Mouse (Mus musculus) G1E (cell line): ENCODE results near the gene Nobox. TPM values are rescaled to one million over a fixed set of nuclear protein-coding genes. Genes with fewer than 3 reads are reported as not detected.

ENCODE experiments used
- ATAC-seq: 2 replicates; pipeline ENCODE4 v1.8.0; 2016; ENCODE audit warnings: mild to moderate bottlenecking; ENCODE audit not compliant: insufficient number of reproducible peaks, poor library complexity, low FRiP score, severe bottlenecking; ENCODE audit errors: extremely low read depth
- DNase-seq: peaks from one replicate; pipeline ENCODE4 v3.0.0; 2012; ENCODE audit warnings: low spot score
- H3K27me3 ChIP-seq: 2 replicates; pipeline ENCODE4 v1.6.1; 2012; ENCODE audit warnings: mild to moderate bottlenecking, low read length, inconsistent platforms; ENCODE audit not compliant: insufficient read depth
- H3K36me3 ChIP-seq: replicated peaks from 2 replicates; pipeline ENCODE3; 2012; ENCODE audit warnings: mild to moderate bottlenecking, inconsistent platforms
- H3K4me1 ChIP-seq: 2 replicates; pipeline ENCODE4 v1.6.1; 2012; ENCODE audit warnings: low read depth, low read length, inconsistent platforms, mixed read lengths; ENCODE audit not compliant: insufficient read depth
- H3K4me3 ChIP-seq: 2 replicates; pipeline ENCODE4 v1.5.1; 2012; ENCODE audit warnings: low read depth, mild to moderate bottlenecking, inconsistent platforms, low read length, moderate library complexity, mixed read lengths
- H3K9me3 ChIP-seq: replicated peaks from 2 replicates; pipeline ENCODE4 v1.6.1; 2012; ENCODE audit warnings: inconsistent platforms
- CTCF ChIP-seq: IDR thresholded peaks from 2 replicates; pipeline ENCODE4 v1.5.1; 2012; ENCODE audit warnings: low read depth, low read length, inconsistent platforms, mixed read lengths
- GATA1 ChIP-seq: IDR thresholded peaks from 2 replicates; pipeline ENCODE4 v1.6.1; 2012; ENCODE audit warnings: borderline replicate concordance, low read length, inconsistent platforms, mixed read lengths
- GATA2 ChIP-seq: IDR thresholded peaks from 2 replicates; pipeline ENCODE4 v1.6.1; 2012; ENCODE audit warnings: low read depth, low read length, inconsistent platforms, borderline replicate concordance
- POLR2AphosphoS5 ChIP-seq: IDR thresholded peaks from 2 replicates; pipeline ENCODE4 v1.6.1; 2012; ENCODE audit warnings: low read depth, low read length, inconsistent platforms; ENCODE audit not compliant: insufficient replicate concordance
- TAL1 ChIP-seq: conservative IDR thresholded peaks from 2 replicates; pipeline ENCODE4 v1.6.1; 2012; ENCODE audit warnings: low read depth, low read length, inconsistent platforms, mixed read lengths
- polyA plus RNA-seq: library from polyadenylated mRNA; stranded (reverse); fragments of >175 nt; gene quantifications from 2 replicates; pipeline ENCODE4 v1.2.3, GENCODE M21; 2012
- total RNA-seq, 2 experiments: library from RNA; stranded (forward) in 1 of 2; stranded (reverse) in 1 of 2; fragments of 200-1000 nt in 1 of 2; fragments of >200 nt in 1 of 2; fragmentation: Nextera tagmentation in 1 of 2; gene quantifications; 2 replicates each; pipeline ENCODE4 v1.2.3; 2014 to 2017

Nobox gene
- total and polyA plus RNA-seq, 3 experiments, result 0.02 TPM; not detected in 2

- DNase-seq, result no peak
- no peak for ATAC-seq
- Histone ChIP-seq H3K27me3 (no peaks in the 10 kb centered on the region), H3K4me3 (no peak overlapping the region), H3K9me3 (no peaks in the 10 kb centered on the region), H3K36me3 (peaks cover 7% of the 10 kb centered on the region), H3K4me1 (no peaks in the 10 kb centered on the region)
- TF ChIP-seq TAL1 (no peak), GATA2 (no peak), GATA1 (no peak), POLR2AphosphoS5 (no peak), CTCF (no peak)
Observed at GRCm38 (mm10) chr6:43342386-43342785, 33.0 kb upstream of the Nobox start.

DNA sequence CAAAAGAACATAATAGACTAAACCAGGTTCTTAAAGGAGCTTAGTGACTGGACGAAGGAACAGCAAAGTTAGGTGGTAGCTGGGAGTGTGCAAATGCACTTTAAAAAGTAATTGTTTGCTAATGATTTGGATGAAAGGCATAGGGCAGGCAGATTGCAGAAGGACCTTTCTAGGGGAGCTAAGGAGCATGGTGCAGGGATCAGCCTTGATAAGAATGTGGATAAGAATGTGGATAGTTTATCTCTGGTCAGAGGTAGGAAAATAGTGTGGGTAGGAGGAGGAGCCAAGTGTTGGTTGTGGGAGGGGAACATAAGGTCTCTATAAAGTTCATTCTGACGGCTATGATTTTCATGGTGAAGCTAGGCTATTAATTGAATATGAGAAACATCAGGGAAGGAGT is 29.4 kb upstream of the Nobox start:
- ATAC-seq (no peak), DNase-seq (no peak)
- H3K36me3 ChIP-seq, result no peaks in the 10 kb centered on the region
- no peaks in the 10 kb centered on the region for H3K9me3 ChIP-seq
- H3K27me3 ChIP-seq, result no peaks in the 10 kb centered on the region
- H3K4me3 ChIP-seq, result no peak overlapping the region
- TF ChIP-seq GATA2, result no peak
- TF ChIP-seq TAL1, result no peak
- TF ChIP-seq CTCF, result no peak
- no peak for TF ChIP-seq GATA1
- no peak for TF ChIP-seq POLR2AphosphoS5
- no peaks in the 10 kb centered on the region for H3K4me1 ChIP-seq

DNA sequence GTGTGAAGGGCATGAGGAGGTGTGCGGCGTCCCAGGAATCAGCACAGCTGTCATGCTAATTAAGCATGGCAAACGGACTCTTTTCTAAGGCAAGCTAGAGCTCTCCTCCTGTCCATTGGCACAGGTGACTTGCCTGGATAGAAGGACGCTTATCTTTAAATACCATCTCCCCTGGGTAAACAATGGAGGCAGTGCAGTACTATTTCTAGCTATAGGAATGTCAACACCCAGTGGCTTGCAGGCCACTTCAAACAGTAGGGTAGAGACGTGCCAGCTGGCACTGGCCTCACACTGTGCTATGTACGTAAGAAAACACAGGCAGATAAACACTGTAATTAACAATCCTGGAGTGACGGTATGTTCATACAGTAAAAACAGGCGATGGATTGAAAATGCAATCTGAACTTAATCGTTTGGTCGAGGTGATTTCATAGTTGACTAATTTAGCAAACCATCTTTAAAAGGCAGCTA is 28.2 kb upstream of the Nobox start:
- Histone ChIP-seq H3K36me3 (no peaks in the 10 kb centered on the region), H3K4me3 (no peak overlapping the region), H3K9me3 (no peaks in the 10 kb centered on the region), H3K4me1 (no peaks in the 10 kb centered on the region), H3K27me3 (peaks cover 4% of the 10 kb centered on the region)
- no peak for TF ChIP-seq GATA1
- no peak for TF ChIP-seq POLR2AphosphoS5
- TF ChIP-seq TAL1, result no peak
- no peak for TF ChIP-seq CTCF
- TF ChIP-seq GATA2, result no peak
- no peak for DNase-seq
- no peak for ATAC-seq

DNA sequence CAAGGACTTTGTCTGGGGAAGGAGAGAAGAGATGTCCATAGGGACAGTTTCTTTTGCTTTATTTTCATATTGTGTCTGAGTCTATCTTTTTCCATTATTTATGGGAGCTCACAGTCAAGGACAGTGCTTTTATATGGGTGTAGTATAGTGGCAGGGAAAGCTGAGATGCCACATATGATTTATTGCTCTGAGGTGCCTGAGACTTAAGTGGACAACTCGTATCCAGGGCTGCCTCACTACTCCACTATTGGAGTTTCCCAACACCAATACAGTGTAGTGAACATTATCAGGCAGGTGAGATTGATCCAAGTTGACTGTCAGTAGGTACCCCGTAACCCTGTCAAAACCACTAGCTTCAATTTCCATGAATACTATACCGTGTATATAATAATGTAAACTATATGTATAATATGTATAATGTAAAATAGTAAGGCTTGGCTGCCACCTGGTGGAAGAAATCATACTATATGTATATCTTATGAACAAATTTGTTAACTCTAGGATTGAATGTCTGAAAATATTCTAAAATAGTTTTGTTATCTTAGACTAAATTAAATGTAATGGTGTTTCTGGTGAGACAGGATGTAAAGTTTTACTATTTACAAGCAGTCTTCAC is 26.4 kb upstream of the Nobox start:
- no peak for ATAC-seq
- DNase-seq, result no peak
- no peaks in the 10 kb centered on the region for H3K36me3 ChIP-seq
- no peaks in the 10 kb centered on the region for H3K9me3 ChIP-seq
- TF ChIP-seq TAL1 (no peak), POLR2AphosphoS5 (no peak), GATA2 (no peak), CTCF (no peak), GATA1 (no peak)
- peaks cover 4% of the 10 kb centered on the region for H3K27me3 ChIP-seq
- no peaks in the 10 kb centered on the region for H3K4me1 ChIP-seq
- no peak overlapping the region for H3K4me3 ChIP-seq

DNA sequence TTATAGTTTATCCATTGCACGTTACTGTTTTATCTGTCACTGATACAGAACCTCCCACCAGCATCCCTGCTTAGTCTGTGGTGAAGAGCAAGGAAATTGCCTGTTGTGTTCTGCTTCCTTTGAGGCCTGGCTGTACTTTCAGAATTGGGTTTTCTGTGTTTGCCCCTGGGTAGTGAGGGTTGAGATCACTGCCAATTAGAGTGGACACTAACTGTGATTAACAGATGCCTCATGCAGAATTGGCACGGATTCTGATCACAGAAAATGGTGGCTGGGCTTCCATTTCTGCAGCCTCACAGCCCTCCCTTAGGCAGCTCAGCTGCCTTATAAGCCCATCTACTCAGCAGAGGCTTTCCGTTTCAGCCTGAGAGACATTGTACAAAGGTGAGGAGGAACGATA is 24.1 kb upstream of the Nobox start:
- no peaks in the 10 kb centered on the region for H3K36me3 ChIP-seq
- ATAC-seq (no peak), DNase-seq (no peak)
- no peaks in the 10 kb centered on the region for H3K4me1 ChIP-seq
- no peak overlapping the region for H3K4me3 ChIP-seq
- no peaks in the 10 kb centered on the region for H3K9me3 ChIP-seq
- TF ChIP-seq TAL1 (no peak), CTCF (no peak), POLR2AphosphoS5 (no peak), GATA2 (no peak), GATA1 (no peak)
- peaks cover 4% of the 10 kb centered on the region for H3K27me3 ChIP-seq

DNA sequence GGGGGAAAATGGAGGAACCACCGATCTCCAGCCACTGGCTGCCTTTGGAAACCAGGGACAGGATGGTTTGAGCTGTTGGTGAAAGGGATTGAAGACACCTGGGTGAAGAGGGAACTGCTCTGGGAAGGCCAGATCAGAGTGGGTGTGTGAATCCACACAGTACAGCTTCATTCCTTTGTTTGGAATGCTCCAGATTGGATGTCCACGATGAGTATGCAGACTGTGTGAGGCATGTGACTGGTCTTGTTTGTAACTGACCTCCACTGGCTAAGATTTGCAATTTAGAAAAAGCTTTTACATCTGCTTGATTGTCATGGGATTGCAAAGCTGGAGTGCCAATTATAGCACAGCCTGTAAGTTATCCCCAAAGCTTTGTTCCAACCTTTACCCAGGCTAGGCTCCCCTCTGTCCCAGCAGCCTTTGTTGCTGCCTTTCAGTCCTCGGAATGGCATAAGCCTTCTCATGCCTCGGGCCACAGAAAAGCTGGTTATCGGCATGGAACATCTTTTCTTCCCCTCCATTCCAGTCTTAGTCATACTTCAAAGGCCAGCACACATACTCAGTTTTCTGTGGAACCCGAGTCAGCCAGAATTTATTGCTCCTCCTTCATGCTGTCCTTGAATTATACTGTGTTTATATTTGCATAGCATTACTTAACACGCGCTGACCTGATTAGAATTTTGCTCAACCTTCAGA is 3.8 kb upstream of the Nobox start:
- no peaks in the 10 kb centered on the region for H3K4me1 ChIP-seq
- ATAC-seq (no peak), DNase-seq (no peak)
- TF ChIP-seq GATA2, result no peak
- TF ChIP-seq GATA1, result no peak
- TF ChIP-seq CTCF, result no peak
- TF ChIP-seq TAL1, result no peak
- no peak for TF ChIP-seq POLR2AphosphoS5
- peaks cover 7% of the 10 kb centered on the region; the same call in 1 of the 2 replicates for H3K27me3 ChIP-seq
- H3K9me3 ChIP-seq, result no peaks in the 10 kb centered on the region
- no peaks in the 10 kb centered on the region for H3K36me3 ChIP-seq
- no peak overlapping the region for H3K4me3 ChIP-seq
